Mouse (Mus musculus) MEL (cell line): ENCODE results near the gene Coq3. TPM values are rescaled to one million over a fixed set of nuclear protein-coding genes. Genes with fewer than 3 reads are reported as not detected.

ENCODE experiments used
- DNase-seq: peaks from one replicate; pipeline ENCODE4 v3.0.0; 2011; ENCODE audit warnings: low read depth, low spot score
- H3K27ac ChIP-seq: 2 replicates; pipeline ENCODE4 v1.5.1; 2012; ENCODE audit warnings: low read depth, mild to moderate bottlenecking, control low read depth, low read length, moderate library complexity; ENCODE audit not compliant: control insufficient read depth
- H3K27me3 ChIP-seq, 2 experiments: fragments of 150-350 bp in 1 of 2; sonication (generic) in 1 of 2; 2 replicates each; pipeline ENCODE4 v1.6.1; 2012; ENCODE audit warnings: low read length in 2 of 2, mild to moderate bottlenecking in 2 of 2, improper control_type of control experiment in 1 of 2, moderate library complexity in 1 of 2; ENCODE audit not compliant: insufficient read depth in 2 of 2, control insufficient read depth in 1 of 2
- H3K36me3 ChIP-seq, 2 experiments: 2 replicates each; pipeline ENCODE4 v1.6.1; 2012 to 2014; ENCODE audit warnings: low read length in 2 of 2, improper control_type of control experiment in 1 of 2, inconsistent platforms in 1 of 2, mild to moderate bottlenecking in 1 of 2; ENCODE audit not compliant: insufficient read depth in 2 of 2, control insufficient read depth in 1 of 2
- H3K4me1 ChIP-seq, 2 experiments: fragments of 150-350 bp in 1 of 2; sonication (generic) in 1 of 2; 2 replicates each; pipeline ENCODE4 v1.6.1; 2012; ENCODE audit warnings: low read length in 2 of 2, improper control_type of control experiment in 1 of 2, mild to moderate bottlenecking in 1 of 2; ENCODE audit not compliant: insufficient read depth in 2 of 2, control insufficient read depth in 1 of 2
- H3K4me3 ChIP-seq, 2 experiments: fragments of 150-350 bp in 1 of 2; sonication (generic) in 1 of 2; 2 replicates each; pipeline ENCODE4 v1.5.1; 2012; ENCODE audit warnings: low read depth in 2 of 2, low read length in 2 of 2, mild to moderate bottlenecking in 2 of 2, moderate library complexity in 2 of 2, control low read depth in 1 of 2, improper control_type of control experiment in 1 of 2; ENCODE audit not compliant: control insufficient read depth in 1 of 2, insufficient read depth in 1 of 2
- H3K79me2 ChIP-seq: 2 replicates; pipeline ENCODE4 v1.6.1; 2012; ENCODE audit warnings: mild to moderate bottlenecking, low read length, moderate library complexity; ENCODE audit not compliant: control insufficient read depth, poor library complexity, insufficient read depth
- H3K9ac ChIP-seq: 2 replicates; pipeline ENCODE4 v1.6.1; 2012; ENCODE audit warnings: low read depth, mild to moderate bottlenecking, control low read depth, low read length, moderate library complexity; ENCODE audit not compliant: control insufficient read depth, poor library complexity, severe bottlenecking
- H3K9me3 ChIP-seq: fragments of 150-350 bp; sonication (generic); replicated peaks from 2 replicates; pipeline ENCODE4 v1.6.1; 2012; ENCODE audit warnings: mild to moderate bottlenecking, low read length, improper control_type of control experiment, moderate library complexity; ENCODE audit not compliant: insufficient read depth
- BHLHE40 ChIP-seq: IDR thresholded peaks from 2 replicates; pipeline ENCODE4 v1.6.1; 2012; ENCODE audit warnings: low read depth, mild to moderate bottlenecking, inconsistent platforms, low read length, improper control_type of control experiment, borderline replicate concordance
- CTCF ChIP-seq, 3 experiments: IDR thresholded peaks in 2 of 3; conservative IDR thresholded peaks in 1 of 3; 2 replicates each; pipeline ENCODE4 v1.5.1; 2011 to 2012; ENCODE audit warnings: low read length in 3 of 3, low read depth in 2 of 3, mild to moderate bottlenecking in 2 of 3, improper control_type of control experiment in 1 of 3, inconsistent platforms in 1 of 3, mixed read lengths in 1 of 3, moderate library complexity in 1 of 3; ENCODE audit not compliant: control insufficient read depth in 1 of 3, insufficient read depth in 1 of 3, poor library complexity in 1 of 3, severe bottlenecking in 1 of 3
- E2F4 ChIP-seq: IDR thresholded peaks from 2 replicates; pipeline ENCODE4 v1.6.1; 2011; ENCODE audit warnings: low read depth, low read length, improper control_type of control experiment, borderline replicate concordance
- EP300 ChIP-seq, 2 experiments: IDR thresholded peaks; 2 replicates each; pipeline ENCODE4 v1.6.1; 2011; ENCODE audit warnings: improper control_type of control experiment in 2 of 2, low read length in 2 of 2, low read depth in 1 of 2, mild to moderate bottlenecking in 1 of 2
- HCFC1 ChIP-seq: IDR thresholded peaks from 2 replicates; pipeline ENCODE4 v1.6.1; 2012; ENCODE audit warnings: low read depth, mild to moderate bottlenecking, inconsistent platforms, low read length, improper control_type of control experiment, moderate library complexity
- KAT2A ChIP-seq: conservative IDR thresholded peaks from 2 replicates; pipeline ENCODE4 v1.6.1; 2012; ENCODE audit warnings: low read depth, low read length, improper control_type of control experiment, inconsistent platforms
- MAX ChIP-seq: IDR thresholded peaks from 2 replicates; pipeline ENCODE4 v1.6.1; 2011; ENCODE audit warnings: low read length, improper control_type of control experiment
- MEF2A ChIP-seq: IDR thresholded peaks from 2 replicates; pipeline ENCODE4 v1.6.1; 2014; ENCODE audit warnings: low read depth, mild to moderate bottlenecking, inconsistent platforms, low read length, improper control_type of control experiment; ENCODE audit not compliant: poor library complexity, insufficient replicate concordance, severe bottlenecking; ENCODE audit errors: extremely low read depth
- MYB ChIP-seq: IDR thresholded peaks from 2 replicates; pipeline ENCODE4 v1.6.1; 2011; ENCODE audit warnings: mild to moderate bottlenecking, low read depth, low read length, improper control_type of control experiment
- NELFE ChIP-seq: IDR thresholded peaks from 2 replicates; pipeline ENCODE4 v1.6.1; 2011; ENCODE audit warnings: low read depth, low read length, improper control_type of control experiment
- POLR2A ChIP-seq, 2 experiments: IDR thresholded peaks; 2 replicates each; pipeline ENCODE4 v1.6.1; 2011 to 2012; ENCODE audit warnings: low read length in 2 of 2, mild to moderate bottlenecking in 2 of 2, control low read depth in 1 of 2, improper control_type of control experiment in 1 of 2, low read depth in 1 of 2, moderate library complexity in 1 of 2; ENCODE audit not compliant: control insufficient read depth in 1 of 2, insufficient read depth in 1 of 2, poor library complexity in 1 of 2
- POLR2AphosphoS2 ChIP-seq: IDR thresholded peaks from 2 replicates; pipeline ENCODE4 v1.6.1; 2011; ENCODE audit warnings: low read length, improper control_type of control experiment
- POLR2AphosphoS5 ChIP-seq: IDR thresholded peaks from 2 replicates; pipeline ENCODE4 v1.6.1; 2012; ENCODE audit warnings: low read depth, borderline replicate concordance, mild to moderate bottlenecking, inconsistent platforms, low read length, moderate library complexity, mixed read lengths
- RAD21 ChIP-seq: IDR thresholded peaks from 2 replicates; pipeline ENCODE4 v1.6.1; 2011; ENCODE audit warnings: mild to moderate bottlenecking, low read depth, low read length, improper control_type of control experiment
- RCOR1 ChIP-seq: IDR thresholded peaks from 2 replicates; pipeline ENCODE4 v1.6.1; 2012; ENCODE audit warnings: low read depth, mild to moderate bottlenecking, inconsistent platforms, low read length, improper control_type of control experiment
- SIN3A ChIP-seq: IDR thresholded peaks from 2 replicates; pipeline ENCODE4 v1.6.1; 2012; ENCODE audit warnings: low read length, improper control_type of control experiment, inconsistent platforms
- SMC3 ChIP-seq: IDR thresholded peaks from 2 replicates; pipeline ENCODE4 v1.6.1; 2011; ENCODE audit warnings: low read depth, low read length, improper control_type of control experiment
- UBTF ChIP-seq: IDR thresholded peaks from 2 replicates; pipeline ENCODE4 v1.6.1; 2012; ENCODE audit warnings: low read depth, mild to moderate bottlenecking, inconsistent platforms, low read length, improper control_type of control experiment, moderate library complexity, borderline replicate concordance; ENCODE audit not compliant: insufficient read depth
- USF1 ChIP-seq: IDR thresholded peaks from 2 replicates; pipeline ENCODE4 v1.6.1; 2014; ENCODE audit warnings: low read depth, mild to moderate bottlenecking, inconsistent platforms, low read length, improper control_type of control experiment, moderate library complexity
- ZMIZ1 ChIP-seq: IDR thresholded peaks from 2 replicates; pipeline ENCODE4 v1.6.1; 2012; ENCODE audit warnings: low read depth, mild to moderate bottlenecking, inconsistent platforms, low read length, improper control_type of control experiment, moderate library complexity
- ZNF384 ChIP-seq: IDR thresholded peaks from 2 replicates; pipeline ENCODE4 v1.6.1; 2012; ENCODE audit warnings: low read depth, mild to moderate bottlenecking, inconsistent platforms, low read length, improper control_type of control experiment
- polyA plus RNA-seq, 2 experiments: library from polyadenylated mRNA; stranded (reverse) in 1 of 2; unstranded in 1 of 2; fragments of >175 nt in 1 of 2; fragments of >200 nt in 1 of 2; gene quantifications; 2 replicates each; pipeline versions ENCODE4 v1.2.1 to v1.2.4; 2012; ENCODE audit warnings: low replicate concordance in 2 of 2, low read depth in 1 of 2; ENCODE audit not compliant: insufficient read length in 2 of 2, insufficient read depth in 1 of 2, missing spikeins in 1 of 2
- total RNA-seq: library from RNA; depleted of rRNA; stranded (reverse); fragments of 300-350 nt; gene quantifications from 2 replicates; pipeline ENCODE4 v1.2.3, GENCODE M21; 2012

Gene Coq3
- total and polyA plus RNA-seq, 3 experiments = 11.2 to 15.1 TPM; not detected in 1

DNA sequence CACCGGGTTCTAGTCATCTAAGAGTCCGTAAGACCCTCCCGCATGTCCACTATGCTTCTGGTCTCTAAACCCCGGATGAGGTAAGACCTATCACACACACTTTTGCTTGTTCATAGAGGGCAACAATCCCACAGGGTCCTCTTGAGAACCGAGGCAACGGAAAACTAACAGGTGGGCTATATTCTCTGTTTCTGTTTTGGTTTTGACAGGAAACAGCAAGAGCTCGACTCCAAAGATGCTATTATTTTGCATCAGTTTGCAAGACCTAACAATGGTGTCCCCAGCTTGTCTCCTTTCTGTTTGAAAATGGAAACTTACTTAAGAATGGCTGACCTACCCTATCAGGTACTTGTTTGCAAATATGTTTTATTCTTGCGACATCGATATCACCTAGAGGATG lies 57.0 kb downstream of the Coq3 start:
- H3K36me3 ChIP-seq = no peaks in the 10 kb centered on the region
- H3K27ac ChIP-seq = no peak overlapping the region
- no peak for DNase-seq
- no peaks in the 10 kb centered on the region for H3K9me3 ChIP-seq
- no peaks in the 10 kb centered on the region for H3K4me1 ChIP-seq
- H3K9ac ChIP-seq = no peak overlapping the region
- peaks cover 1 to 3% of the 10 kb centered on the region in 2 experiments; a peak in 3 of 4 replicates for H3K27me3 ChIP-seq
- TF ChIP-seq POLR2AphosphoS2 (no peak), MEF2A (no peak), HCFC1 (no peak), SMC3 (no peak), UBTF (no peak), ZNF384 (no peak), SIN3A (no peak), POLR2A (IDR thresholded peaks at IDR 0.05; ENCODE audit: control insufficient read depth in 1 of 2, insufficient read depth in 1 of 2, low read depth in 1 of 2, low read length in 2 of 2, poor library complexity in 1 of 2) (no peak), USF1 (no peak), POLR2AphosphoS5 (no peak), RCOR1 (no peak), CTCF (IDR thresholded peaks at IDR 0.05 in 2 of 3, conservative IDR thresholded peaks at IDR 0.05 in 1 of 3; ENCODE audit: control insufficient read depth in 1 of 3, insufficient read depth in 1 of 3, low read depth in 2 of 3, low read length in 3 of 3, poor library complexity in 1 of 3, severe bottlenecking in 1 of 3) (no peak), KAT2A (no peak), E2F4 (no peak), NELFE (no peak), EP300 (IDR thresholded peaks at IDR 0.05; ENCODE audit: low read depth in 1 of 2, low read length in 2 of 2) (no peak), MYB (no peak), MAX (no peak), ZMIZ1 (no peak), BHLHE40 (no peak)
- H3K4me3 ChIP-seq = no peak overlapping the region
- H3K79me2 ChIP-seq = no peaks in the 10 kb centered on the region

GRCm38 (mm10) chr4:21937890-21938289 lies 58.4 kb downstream of the Coq3 start:
- TF ChIP-seq RAD21 (no peak), RCOR1 (no peak), UBTF (no peak)
- peaks cover 1 to 5% of the 10 kb centered on the region in 2 experiments; a peak in 3 of 4 replicates for H3K27me3 ChIP-seq
- no peaks in the 10 kb centered on the region for H3K9me3 ChIP-seq
- H3K4me3 ChIP-seq = no peak overlapping the region
- H3K9ac ChIP-seq = no peak overlapping the region
- H3K27ac ChIP-seq = no peak overlapping the region
- no peaks in the 10 kb centered on the region for H3K36me3 ChIP-seq
- H3K79me2 ChIP-seq = no peaks in the 10 kb centered on the region
- DNase-seq = no peak
- no peaks in the 10 kb centered on the region for H3K4me1 ChIP-seq
